Mouse (Mus musculus) lung, postnatal 0 days (tissue): Measurements from ENCODE around the gene Pdgfra.

ENCODE experiments used
- CTCF ChIP-seq: IDR thresholded peaks from 2 replicates; pipeline ENCODE4 v1.5.1; 2016; ENCODE audit warnings: antibody characterized with exemption, mild to moderate bottlenecking
- EP300 ChIP-seq: IDR thresholded peaks from 2 replicates; pipeline ENCODE4 v1.6.1; 2016; ENCODE audit warnings: antibody characterized with exemption, mild to moderate bottlenecking, control low read depth

DNA sequence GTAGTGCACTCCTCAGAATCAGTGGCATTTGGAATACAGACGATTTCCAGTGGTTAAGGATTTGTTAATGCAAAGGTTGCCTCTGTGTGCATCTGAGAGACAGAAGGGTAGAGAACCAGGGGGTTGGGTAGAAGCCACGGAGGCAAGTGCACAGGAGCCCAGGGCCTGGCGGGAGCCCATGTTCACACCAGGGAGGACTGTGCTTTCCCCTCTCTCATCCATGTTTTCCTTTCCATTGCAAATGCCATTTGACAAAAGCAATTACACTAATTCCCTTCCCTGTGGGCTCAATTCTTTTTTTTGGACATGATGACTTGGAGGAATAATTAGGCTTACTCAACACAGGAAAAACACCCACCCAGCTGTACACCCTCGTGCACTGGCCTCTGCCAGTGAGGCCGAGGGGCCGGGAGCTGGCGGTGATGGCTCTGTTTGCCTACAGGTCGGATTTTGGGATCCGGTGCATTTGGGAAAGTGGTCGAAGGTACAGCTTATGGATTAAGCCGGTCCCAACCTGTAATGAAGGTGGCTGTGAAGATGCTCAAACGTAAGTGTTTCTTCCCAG lies 27.7 kb downstream of the Pdgfra start:
- TF ChIP-seq EP300, result no peak
- no peak for TF ChIP-seq CTCF
